Mouse (Mus musculus) liver (tissue): ENCODE results near the gene Bckdha.

Source experiments
- DNase-seq: peaks from one replicate; pipeline ENCODE4 v3.0.0-alpha.2; 2020; ENCODE audit warnings: mixed read lengths

The Bckdha gene

DNA sequence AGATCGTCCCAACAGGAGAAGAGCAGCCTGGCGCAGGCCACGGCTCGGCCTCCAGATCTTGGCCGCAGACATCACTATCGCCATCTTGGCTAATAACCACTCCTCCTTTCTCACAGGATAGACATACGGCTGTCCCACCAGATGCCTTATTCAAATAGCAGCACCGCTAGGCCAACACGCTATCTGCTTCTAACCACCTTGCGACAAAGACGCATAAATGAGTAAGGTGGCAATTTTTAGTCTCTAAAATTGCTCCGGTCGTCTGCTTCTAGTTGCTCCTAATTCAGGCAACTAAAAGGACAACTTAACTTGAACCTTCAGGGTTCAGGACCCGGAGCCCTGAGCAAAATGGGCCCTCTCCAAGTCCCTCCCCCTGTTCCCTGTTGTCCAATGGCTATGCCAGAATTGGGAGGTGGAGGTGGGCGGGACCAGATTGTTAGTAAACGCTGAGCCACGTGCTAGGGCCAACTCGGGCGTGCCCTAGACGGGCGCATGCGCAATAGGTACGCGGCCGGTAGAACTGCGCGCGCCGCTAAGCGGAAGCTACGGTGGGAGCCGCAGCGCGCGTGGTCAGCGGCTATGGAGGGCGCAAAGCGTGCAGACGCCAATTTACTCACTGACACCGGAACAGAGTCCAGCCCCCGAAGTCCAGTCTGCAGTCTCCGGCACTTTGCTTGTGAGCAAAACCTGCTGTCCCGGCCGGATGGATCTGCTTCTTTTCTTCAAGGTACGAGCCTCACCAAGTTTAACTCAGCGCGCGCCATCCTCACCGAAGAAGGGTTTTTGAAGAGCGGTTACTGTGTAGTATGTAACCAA lies at the start of gene Bckdha, which contains the start of gene Exosc5:
Gene Bckdha, minus strand, starts transcription at position 325 of the 816 bp plus-strand sequence.
Gene Exosc5, plus strand, starts transcription at position 508 of the 816 bp plus-strand sequence.
- peak; percentile 98 for DNase-seq

DNA sequence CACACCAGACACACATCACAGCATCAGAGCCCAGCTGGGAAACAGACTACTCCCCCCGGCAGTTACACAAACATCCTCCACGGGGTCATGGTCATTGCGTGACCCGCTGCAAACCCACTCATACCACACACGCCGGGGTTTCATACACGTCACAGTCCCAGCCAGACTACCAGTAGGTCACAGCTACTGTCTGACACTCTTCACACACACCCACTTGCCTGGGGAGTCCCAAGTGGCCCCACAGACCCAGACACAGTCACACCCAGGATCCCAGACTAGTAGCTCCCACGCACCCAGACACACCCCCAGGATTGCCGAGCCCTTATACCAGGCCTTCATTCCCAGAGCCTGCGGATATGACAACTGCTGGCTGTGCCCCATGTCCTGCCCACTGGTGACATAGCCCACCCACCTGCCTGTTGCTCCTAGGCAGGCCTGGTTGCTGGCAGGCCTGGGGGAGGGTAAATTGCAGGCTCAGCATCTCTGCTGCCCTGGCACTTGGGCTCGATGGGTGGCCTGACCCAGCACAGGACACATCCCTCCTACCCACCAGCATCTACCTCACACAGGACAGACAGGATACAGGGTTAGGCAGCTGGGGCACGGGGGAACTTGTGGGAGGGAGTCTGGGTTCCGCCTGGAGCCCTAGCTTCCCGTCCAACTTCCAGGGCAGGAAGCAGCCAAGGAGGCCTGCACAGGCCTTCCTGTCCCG lies 49.0 kb upstream of the Bckdha start:
- DNase-seq: no peak

DNA sequence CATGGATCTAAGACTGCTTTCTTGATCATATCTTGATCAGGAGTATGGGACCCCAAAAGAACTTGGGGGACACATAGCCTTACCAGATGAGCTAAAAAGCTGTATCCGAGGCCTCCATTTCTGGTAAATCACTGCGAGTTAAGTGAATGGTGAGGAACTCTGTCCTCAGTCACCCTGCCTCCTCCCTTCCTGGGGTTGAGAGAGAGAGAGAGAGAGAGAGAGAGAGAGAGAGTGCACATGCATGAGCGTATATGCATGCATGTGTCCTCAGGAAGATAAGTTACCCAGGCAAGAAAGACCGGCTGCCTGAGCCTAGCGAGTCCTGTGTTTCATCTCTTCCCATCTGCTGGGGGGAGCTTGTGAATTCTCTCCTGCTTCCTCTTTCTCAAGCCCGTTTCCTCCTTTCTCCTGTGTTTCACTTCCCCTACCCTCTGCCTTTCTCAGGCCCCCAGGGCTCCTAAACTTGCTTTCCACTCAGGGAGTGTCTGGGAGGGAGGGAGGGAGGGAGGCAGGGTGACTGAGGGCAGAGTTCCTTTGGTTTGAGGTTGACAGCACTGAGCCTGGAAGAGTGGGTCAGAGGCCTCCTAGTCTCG lies 47.9 kb upstream of the Bckdha start:
- DNase-seq: no peak

DNA sequence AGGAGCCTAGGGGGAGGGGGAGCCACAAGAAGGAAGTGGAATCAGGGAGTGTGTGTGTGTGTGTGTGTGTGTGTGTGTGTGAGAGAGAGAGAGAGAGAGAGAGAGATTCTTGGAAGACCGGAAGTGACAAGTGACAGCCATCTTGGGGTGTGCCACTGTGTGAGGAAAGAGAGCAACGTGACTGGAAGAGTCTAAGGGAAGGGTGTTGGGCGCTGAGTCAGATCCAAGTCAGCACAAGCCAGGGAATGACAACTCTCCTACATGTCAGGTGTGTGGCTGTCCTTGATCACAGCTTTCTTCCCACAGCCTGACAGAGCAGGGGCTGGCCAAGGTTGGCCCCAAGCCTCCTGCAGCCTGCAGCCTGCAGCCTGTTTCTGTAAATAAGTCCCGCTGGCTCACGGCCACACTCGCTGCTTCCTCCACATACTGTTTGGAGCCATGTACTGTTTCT lies 47.0 kb upstream of the Bckdha start:
- DNase-seq: no peak

DNA sequence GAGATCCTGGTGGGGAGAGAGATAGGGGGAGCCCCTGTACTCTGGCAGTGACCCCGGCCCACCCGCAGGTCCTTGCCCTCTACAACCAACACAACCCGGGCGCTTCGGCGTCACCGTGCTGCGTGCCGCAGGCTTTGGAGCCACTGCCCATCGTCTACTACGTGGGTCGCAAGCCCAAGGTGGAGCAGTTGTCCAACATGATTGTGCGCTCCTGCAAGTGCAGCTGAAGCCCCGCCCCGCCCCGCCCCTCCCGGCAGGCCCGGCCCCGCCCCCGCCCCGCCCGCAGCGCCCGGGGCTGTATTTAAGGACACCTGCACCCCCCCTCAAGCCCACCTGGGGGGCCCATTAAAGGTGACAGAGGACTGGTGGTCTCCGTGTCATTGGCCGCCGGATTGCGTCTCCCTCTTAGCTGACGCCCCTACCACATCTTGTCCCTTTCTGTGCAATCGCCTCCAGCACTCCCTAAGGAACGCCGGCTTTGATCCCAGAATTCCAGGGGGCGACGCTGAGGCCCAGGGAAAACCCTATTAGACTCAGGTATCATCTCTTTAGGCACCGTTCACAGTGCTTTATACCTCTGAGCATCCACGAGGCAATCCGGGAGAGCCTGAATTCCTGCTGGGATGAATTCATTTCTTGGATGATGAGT lies 46.1 kb upstream of the Bckdha start:
- peak; percentile 70 for DNase-seq

DNA sequence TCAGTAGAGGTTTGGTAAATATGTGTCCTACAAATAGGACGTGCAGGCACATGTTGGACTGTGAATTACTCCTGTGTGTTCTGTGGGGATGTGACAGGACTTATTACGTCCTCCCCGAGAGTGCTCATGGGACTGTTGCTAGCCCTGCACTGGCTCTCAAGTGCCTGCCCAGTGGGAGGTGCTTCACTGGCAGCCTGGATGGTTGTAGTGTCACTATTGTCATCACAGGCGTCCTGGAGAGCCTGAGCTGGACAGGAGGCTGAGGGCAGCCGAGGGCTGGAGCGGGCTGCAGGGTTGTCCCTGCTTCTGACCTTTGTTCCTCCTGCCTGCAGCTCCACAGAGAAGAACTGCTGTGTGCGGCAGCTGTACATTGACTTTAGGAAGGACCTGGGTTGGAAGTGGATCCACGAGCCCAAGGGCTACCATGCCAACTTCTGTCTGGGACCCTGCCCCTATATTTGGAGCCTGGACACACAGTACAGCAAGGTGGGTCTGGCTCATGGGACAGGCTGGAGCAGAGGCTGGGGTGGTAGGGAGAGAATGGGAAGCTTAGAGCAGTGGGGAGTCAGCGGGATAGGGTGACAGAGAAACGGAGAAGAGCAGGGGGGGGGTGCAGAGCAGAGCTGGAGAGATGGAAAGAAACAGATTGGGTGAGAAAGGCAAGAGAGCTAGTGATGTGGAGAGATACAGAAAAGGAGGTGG lies 45.2 kb upstream of the Bckdha start:
- DNase-seq: no peak

DNA sequence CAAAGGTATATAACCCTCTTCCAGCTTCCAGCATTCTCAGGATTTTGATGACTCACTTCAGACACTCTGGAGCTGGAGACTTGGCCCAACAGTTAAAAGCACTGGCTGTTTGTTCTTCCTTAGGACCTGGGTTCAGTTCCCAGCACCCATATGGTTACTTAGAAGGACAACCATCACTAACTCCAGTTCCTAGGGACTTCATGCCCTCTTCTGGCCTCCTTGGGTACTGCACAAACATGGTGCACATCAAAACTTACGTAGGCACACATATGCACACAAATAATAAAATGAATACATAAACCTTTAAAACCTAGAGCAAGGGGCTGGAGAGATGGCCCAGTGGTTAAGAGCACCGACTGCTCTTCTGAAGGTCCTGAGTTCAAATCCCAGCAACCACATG lies 43.6 kb upstream of the Bckdha start:
- no peak for DNase-seq

DNA sequence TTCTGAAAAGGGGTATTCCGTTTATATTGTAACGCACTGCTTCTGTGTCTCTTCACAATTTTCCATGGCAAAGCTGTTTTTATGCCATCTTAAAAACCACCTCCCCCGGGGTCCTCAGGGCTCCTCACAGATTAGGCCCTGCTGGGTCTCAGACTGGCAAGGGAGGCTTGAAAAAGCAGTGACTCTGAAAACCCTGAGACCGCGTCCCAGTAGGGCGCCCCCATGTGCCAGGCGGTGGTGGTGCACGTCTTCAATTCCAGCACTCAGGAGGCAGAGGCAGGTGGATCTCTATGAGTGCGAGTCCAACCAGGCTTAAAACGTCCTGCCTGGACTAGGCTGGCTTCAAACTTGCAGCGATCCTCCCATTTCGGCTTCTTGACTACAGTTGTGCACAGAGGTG lies 42.0 kb upstream of the Bckdha start:
- DNase-seq: no peak

DNA sequence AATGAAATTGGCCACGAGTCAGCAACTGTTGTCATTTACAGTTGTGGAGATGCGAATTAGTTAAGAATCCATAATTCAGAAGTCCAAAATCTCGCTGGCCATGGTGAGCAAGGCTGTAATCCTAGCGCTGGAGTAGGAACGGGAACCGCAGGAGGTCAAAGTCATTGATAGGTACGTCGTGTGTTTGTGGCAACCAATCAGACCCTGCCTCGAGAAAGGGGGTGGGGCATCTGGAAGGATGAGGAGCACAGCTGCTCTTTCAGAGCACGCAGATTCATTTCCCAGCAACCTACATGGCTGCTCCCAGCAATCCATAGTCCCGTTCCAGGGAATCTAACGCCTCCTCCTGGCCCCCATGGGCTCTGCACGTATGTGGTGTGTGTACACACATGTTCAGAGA lies 41.1 kb upstream of the Bckdha start:
- no peak for DNase-seq

DNA sequence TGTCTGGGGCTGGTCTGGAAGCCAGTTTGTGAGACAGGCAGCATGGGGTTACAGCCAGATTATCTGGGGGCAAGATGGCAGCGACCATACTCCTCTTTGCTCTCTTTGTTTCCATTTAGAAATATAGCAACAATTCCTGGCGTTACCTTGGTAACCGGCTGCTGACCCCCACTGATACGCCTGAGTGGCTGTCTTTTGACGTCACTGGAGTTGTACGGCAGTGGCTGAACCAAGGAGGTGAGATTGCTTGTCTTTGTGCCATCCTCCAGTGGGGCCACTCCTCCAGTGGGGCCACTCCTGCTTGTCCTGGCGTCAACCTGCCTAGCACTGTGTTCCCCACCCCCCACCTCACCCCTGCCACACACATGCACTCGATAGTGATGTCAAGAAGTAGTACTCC lies 35.3 kb upstream of the Bckdha start:
- no peak for DNase-seq

DNA sequence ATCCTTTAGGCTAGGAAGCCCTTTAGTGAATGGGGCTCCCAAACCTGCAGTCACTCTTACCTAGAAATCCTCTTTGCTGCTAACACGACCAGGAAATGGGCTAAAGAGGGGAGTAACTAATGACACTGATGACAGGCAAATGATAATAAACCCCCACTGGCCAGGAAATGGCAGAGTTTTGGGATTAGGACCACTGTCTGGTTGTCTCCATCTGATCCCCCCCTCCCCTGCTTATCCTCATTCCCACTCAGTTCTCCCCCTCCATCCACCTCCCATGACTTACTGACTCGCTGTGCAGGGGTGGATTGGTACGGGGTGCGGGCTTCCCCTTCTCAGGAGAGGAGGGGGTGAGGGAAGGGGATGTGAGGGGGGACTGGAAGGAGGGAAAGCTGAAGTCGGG lies 31.3 kb upstream of the Bckdha start:
- DNase-seq: no peak

DNA sequence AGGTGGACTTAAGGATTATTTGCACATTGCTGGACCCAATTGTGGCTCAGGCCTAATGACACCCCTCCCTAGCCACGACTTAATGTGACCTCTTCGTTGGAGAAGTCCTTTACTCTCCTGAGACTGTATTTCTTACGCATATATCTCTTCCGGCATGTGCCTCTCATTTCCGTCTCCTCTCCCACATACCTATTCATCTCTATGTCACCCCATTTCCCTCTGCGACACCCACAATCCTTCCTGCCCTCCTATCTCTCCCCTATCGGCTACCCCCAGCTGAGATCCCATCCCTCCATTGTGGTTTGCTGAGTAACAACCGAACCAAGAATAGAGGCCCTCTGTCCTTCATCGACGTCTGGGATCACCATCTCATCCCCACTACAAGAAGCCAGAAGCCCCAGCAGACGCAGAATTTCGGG lies 30.8 kb upstream of the Bckdha start:
- peak; percentile 51 for DNase-seq

DNA sequence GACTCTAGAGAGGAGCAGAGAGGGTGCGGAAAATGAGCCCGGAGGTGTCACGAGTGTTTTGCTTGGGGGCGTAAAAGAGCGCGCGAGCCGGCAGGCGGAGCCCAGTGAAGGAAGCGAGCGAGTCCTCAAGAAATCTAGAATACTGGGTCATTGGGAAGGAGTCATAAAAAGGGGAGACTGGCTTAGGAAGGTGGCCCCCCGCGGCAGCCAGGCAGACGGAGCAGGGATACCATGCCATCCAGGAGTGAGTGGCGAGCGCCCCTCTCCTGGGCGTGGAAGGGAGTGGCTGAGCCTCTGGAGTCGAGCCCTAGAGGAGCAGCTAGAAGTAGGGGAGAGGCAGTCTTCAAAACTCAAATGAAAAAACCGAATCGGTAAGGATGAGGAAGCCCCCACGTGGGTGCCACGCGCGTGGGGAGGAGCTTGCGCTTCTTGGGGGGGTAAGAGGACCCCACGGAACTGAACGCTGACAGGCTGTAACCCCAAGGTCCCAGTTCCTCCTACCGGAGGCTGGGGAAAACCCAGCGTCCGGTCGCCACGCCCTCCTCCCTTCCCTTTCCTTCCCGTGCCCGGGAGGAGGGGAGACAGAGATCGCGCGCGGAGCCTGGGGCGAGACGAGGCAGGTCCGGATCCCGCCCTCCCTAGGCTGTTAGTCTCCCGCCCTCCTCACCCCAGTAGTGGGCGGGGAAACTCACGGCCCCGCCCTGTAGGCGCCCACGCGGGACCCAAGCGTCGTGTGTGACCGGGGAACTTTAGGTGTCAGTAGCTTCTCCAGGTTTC lies 30.2 kb upstream of the Bckdha start:
- DNase-seq: peak; percentile 92

DNA sequence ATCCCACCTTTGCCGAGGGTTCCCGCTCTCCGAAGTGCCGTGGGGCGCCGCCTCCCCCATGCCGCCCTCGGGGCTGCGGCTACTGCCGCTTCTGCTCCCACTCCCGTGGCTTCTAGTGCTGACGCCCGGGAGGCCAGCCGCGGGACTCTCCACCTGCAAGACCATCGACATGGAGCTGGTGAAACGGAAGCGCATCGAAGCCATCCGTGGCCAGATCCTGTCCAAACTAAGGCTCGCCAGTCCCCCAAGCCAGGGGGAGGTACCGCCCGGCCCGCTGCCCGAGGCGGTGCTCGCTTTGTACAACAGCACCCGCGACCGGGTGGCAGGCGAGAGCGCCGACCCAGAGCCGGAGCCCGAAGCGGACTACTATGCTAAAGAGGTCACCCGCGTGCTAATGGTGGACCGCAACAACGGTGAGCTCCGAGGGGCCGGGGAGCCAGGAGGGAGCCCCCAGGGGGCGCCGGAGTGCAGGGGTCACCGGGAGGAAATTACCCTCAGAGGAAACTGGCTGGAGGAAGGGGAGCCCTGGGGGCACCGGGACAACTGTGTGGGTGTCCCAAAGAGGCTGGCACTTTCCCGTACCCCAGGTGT lies 29.1 kb upstream of the Bckdha start:
- DNase-seq: peak; percentile 80

DNA sequence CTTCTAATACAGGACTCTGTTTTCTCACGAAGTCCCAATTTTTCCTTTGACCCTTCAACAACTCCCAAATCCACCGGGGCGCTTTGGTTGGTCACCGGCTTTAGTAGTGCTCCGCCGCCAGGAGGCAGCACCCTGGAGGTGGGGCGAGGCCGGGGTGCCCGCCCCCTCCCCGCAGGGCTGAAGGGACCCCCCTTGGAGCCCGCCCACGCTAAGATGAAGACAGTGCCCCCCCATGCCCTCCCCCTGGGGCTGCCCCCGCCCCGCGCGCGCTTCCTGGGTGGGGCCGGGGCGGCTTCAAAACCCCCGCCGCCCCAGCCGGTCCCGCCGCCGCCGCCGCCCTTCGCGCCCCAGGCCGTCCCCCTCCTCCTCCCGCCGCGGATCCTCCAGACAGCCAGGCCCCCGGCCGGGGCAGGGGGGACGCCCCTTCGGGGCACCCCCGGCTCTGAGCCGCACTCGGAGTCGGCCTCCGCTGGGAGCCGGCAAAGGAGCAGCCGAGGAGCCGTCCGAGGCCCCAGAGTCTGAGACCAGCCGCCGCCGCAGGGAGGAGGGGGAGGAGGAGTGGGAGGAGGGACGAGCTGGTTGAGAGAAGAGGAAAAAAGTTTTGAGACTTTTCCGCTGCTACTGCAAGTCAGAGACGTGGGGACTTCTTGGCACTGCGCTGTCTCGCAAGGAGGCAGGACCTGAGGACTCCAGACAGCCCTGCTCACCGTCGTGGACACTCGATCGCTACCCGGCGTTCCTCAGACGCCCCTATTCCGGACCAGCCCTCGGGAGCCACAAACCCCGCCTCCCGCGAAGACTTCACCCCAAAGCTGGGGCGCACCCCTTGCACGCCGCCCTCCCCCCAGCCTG lies 28.1 kb upstream of the Bckdha start, which contains the start of gene Tgfb1:
Gene Tgfb1, plus strand, starts transcription at position 323 of the 852 bp plus-strand sequence.
- peak; percentile 84 for DNase-seq

DNA sequence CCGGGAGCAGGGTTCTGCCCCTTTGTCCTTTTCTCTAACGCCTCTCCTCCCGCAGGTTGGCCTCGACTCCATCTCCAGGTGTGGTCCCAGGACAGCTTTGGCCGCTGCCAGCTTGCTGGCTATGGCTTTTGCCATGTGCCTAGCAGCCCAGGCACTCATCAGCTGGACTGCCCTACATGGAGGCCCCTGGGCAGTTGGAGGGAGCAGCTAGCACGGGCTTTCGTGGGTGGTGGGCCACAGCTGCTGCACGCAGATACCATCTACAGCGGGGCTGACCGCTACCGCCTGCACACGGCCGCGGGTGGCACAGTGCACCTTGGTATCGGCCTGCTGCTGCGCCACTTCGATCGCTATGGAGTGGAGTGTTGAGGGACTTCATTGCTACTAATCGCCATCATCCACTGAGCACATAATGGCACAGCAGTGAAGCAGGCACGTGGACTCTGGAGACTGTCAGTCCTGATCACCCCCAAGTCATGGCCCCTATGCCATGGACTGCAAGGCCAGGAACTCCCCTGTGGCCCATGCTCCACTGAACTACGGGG lies 27.2 kb upstream of the Bckdha start:
- DNase-seq: no peak

DNA sequence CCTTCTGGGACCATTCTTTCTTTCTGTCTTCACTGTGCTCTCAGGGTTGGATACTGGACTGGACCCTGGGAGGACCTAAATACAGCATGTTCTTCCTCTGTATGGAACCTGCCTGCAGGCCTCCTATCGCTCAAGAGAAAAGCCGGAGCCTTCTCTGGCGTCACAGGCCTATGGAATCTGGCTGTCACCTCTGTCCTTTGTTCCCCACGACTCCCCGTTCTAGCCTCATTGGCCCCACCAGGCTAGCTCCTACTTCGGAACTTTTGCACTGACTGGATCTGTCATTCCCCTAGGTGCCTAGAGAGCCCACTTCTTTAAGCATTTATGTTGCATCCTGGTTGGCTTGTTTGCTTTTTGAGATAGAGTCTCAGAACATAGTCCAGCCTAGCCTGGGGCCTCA lies 25.9 kb upstream of the Bckdha start:
- no peak for DNase-seq

DNA sequence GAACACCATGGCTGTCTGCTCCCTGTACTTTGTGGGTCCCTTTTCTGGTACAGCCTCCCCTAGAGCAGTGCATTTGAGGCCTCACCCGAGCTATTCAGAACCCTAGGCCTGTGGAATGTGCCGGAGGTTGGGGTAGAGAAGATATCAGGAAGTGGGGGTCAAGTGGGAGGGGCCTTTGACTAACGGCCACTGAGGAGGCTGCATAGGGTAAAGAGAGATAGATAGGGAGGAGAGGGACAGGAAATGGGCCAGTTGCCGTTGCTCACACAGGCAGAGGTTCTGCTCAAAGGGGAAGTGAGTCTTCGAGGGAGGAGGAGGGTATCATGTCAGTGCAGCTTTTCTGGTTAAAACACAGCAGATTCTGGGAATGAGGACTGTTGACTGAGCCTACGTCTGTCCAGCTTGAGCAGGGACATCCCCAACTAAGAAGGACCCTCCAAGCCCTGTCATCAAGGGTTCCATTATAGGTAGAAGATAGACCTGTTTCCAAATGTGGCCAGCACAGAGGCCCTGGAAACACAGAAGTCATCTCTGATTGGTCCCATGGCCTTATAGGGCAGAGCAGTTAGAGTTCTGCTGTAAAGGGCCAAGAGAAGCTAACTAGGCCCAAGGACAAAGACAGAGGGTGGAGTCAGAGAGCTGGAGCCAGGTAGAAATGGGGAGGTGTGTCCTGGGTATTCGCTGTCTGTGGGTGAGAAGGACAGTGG lies 24.8 kb upstream of the Bckdha start:
- peak; percentile 72 for DNase-seq
